Mouse (Mus musculus): Measurements from ENCODE around the gene Cd3eap.

GRCm38 (mm10) chr7:19341761-19342409 lies 17.4 kb downstream of the Cd3eap start:
- TF ChIP-seq CTCF (IDR thresholded peaks at IDR 0.05; ENCODE audit: insufficient read depth, low read length), result no peak
- no peak for TF ChIP-seq POLR2A (IDR thresholded peaks at IDR 0.05; ENCODE audit: borderline replicate concordance, extremely low read depth, low read depth, low read length)
